ENCODE assay signal across 9 mouse cellular contexts in the genomic region with DNA sequence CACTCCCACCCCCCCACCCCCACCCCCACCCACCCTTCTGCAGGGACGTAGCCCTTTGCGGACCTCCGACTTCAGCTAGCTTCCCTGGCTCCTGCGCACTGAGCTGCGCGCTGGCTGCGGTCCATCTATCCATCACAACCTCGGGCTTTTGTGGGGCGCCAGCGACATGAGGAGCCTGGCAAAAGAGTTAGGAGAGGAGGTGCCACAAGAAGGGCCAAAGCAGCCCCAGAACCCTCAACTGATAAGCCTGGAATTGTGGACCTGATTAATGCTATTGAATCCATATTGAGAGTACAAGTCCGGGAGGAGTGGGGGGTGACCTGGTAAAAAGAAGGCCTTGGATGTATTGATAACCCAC. TPM values are rescaled to one million over a fixed set of nuclear protein-coding genes. Genes with fewer than 3 reads are reported as not detected.
DNase-seq lines count a peak whose midpoint lies in the region; ATAC-seq lines count a peak whose summit lies in the region.
"Had no signal": no experiment of that assay in that cellular context is flagged by ENCODE, and none has a peak within 500 bp of the region (broad histone marks: within the 10 kb centered on the region; RNA-seq: fewer than 3 reads in every experiment).

No protein-coding gene starts in this region.

- no peaks in the 10 kb centered on the region for H3K9me3 ChIP-seq in lung, embryonic 16.5 days (ENCODE audit: control insufficient read depth, low read length)
- no peaks in the 10 kb centered on the region for H3K9me3 ChIP-seq in limb, embryonic 11.5 days (ENCODE audit: control insufficient read depth, low read length)
- no peaks in the 10 kb centered on the region for H3K9me3 ChIP-seq in stomach, embryonic 14.5 days (ENCODE audit: control insufficient read depth, low read depth, low read length)

- peaks cover 19% of the 10 kb centered on the region for H3K4me1 ChIP-seq in lung, embryonic 16.5 days (replicated peaks; ENCODE audit: control insufficient read depth, insufficient read depth, low read length)
- peaks cover 17% of the 10 kb centered on the region for H3K4me1 ChIP-seq in limb, embryonic 11.5 days (ENCODE audit: control insufficient read depth, insufficient read depth, low read length)
- H3K4me1 ChIP-seq in stomach, embryonic 14.5 days (ENCODE audit: control insufficient read depth, insufficient read depth, low read length), result peaks cover 7% of the 10 kb centered on the region

- no peaks in the 10 kb centered on the region for H3K36me3 ChIP-seq in lung, embryonic 16.5 days (ENCODE audit: control insufficient read depth, insufficient read depth, low read length)
- H3K36me3 ChIP-seq in limb, embryonic 11.5 days (ENCODE audit: control insufficient read depth, insufficient read depth, low read length), result no peaks in the 10 kb centered on the region
- H3K36me3 ChIP-seq in stomach, embryonic 14.5 days (ENCODE audit: control insufficient read depth, insufficient read depth, low read length), result no peaks in the 10 kb centered on the region; the same call in 1 of the 2 replicates

- H3K4me2 ChIP-seq in lung, embryonic 16.5 days (ENCODE audit: low read depth, low read length), result peak overlapping the region; percentile 99
- H3K4me2 ChIP-seq in limb, embryonic 11.5 days (ENCODE audit: low read depth, severe bottlenecking), result peak overlapping the region; percentile 93
- H3K4me2 ChIP-seq in stomach, embryonic 14.5 days (replicated peaks; ENCODE audit: low read depth, low read length), result peak overlapping the region; percentile 99

- DNase-seq in adrenal gland, adult (ENCODE audit: inconsistent age in 2 of 2, low spot score in 1 of 2), result peak; percentile 22 to 44
- DNase-seq in adrenal gland, postnatal 4 days (ENCODE audit: low spot score in 2 of 2), result no peak
- DNase-seq in lung, adult 18-20 months, result no peak
- DNase-seq in limb, embryonic 11.5 days (ENCODE audit: low spot score), result no peak
- DNase-seq in kidney, postnatal 25 days, result no peak
- DNase-seq in ovary, postnatal 10 days (ENCODE audit: low spot score), result no peak

- H3K4me3 ChIP-seq in lung, embryonic 16.5 days (ENCODE audit: low read length), result peak overlapping the region; percentile 73
- peak overlapping the region; percentile 64 for H3K4me3 ChIP-seq in limb, embryonic 11.5 days (ENCODE audit: low read depth, low read length)
- H3K4me3 ChIP-seq in stomach, embryonic 14.5 days (ENCODE audit: low read depth, low read length), result peak overlapping the region; percentile 63; the same call in 1 of the 2 replicates

- no peak overlapping the region for H3K27ac ChIP-seq in lung, embryonic 16.5 days (ENCODE audit: low read length)
- H3K27ac ChIP-seq in limb, embryonic 11.5 days (replicated peaks; ENCODE audit: low read depth, low read length), result no peak overlapping the region
- H3K27ac ChIP-seq in stomach, embryonic 14.5 days (ENCODE audit: low read length), result no peak overlapping the region

- H3K27me3 ChIP-seq in lung, embryonic 16.5 days (ENCODE audit: control insufficient read depth, insufficient read depth, low read depth, low read length), result peaks cover 39% of the 10 kb centered on the region
- peaks cover 10% of the 10 kb centered on the region; the same call in 1 of the 2 replicates for H3K27me3 ChIP-seq in limb, embryonic 11.5 days (ENCODE audit: control insufficient read depth, insufficient read depth, low read length)
- peaks cover 12% of the 10 kb centered on the region; the same call in 1 of the 2 replicates for H3K27me3 ChIP-seq in stomach, embryonic 14.5 days (ENCODE audit: control insufficient read depth, insufficient read depth, low read length)

- no peak overlapping the region for H3K9ac ChIP-seq in lung, embryonic 16.5 days (ENCODE audit: low read length)
- H3K9ac ChIP-seq in limb, embryonic 11.5 days (ENCODE audit: low read length), result no peak overlapping the region
- no peak overlapping the region for H3K9ac ChIP-seq in stomach, embryonic 14.5 days (replicated peaks; ENCODE audit: low read depth, low read length)

- under 1% methylated on average over 11 of the region's 11 CpGs for WGBS in lung, embryonic 16.5 days
- WGBS in limb, embryonic 11.5 days, result 2% methylated on average over 11 of the region's 11 CpGs
- WGBS in stomach, embryonic 14.5 days, result under 1% methylated on average over 11 of the region's 11 CpGs

- ATAC-seq in lung, embryonic 16.5 days (ENCODE audit: low read depth), result no peak
- ATAC-seq in limb, embryonic 11.5 days (ENCODE audit: insufficient number of reproducible peaks, low FRiP score, low TSS enrichment, low read depth), result no peak
- no peak for ATAC-seq in stomach, embryonic 14.5 days (ENCODE audit: insufficient number of reproducible peaks, insufficient read depth, low FRiP score, low read depth)

RNA-seq across cellular contexts. Expression of a gene that starts 0.3 kb away (rescaled TPM):
- 1 to 10 TPM; 1.2 to 1.4 TPM for total RNA-seq in adrenal gland, postnatal 4 days (2021)
- polyA plus RNA-seq in lung, embryonic 16.5 days (2015; fragmentation: Nextera tagmentation; extraction: Ambion mirVana), result 1.5 and 1.9 TPM in 2 replicates
- 9.4 and 9.8 TPM in 2 replicates for polyA plus RNA-seq in limb, embryonic 11.5 days (2014; fragmentation: Nextera tagmentation; extraction: Ambion mirVana)
- polyA plus RNA-seq in stomach, embryonic 14.5 days (2014; fragmentation: Nextera tagmentation; extraction: Ambion mirVana), result 4.0 and 5.7 TPM in 2 replicates
- total RNA-seq: gastrocnemius, postnatal 25 days had no signal

RNA-seq across cellular contexts. Expression of a gene that starts 3.1 kb away (rescaled TPM):
- 10 to 100 TPM; 18.6 to 23.3 TPM for total RNA-seq in adrenal gland, postnatal 4 days (2021)
- 28.3 and 28.9 TPM in 2 replicates for polyA plus RNA-seq in lung, embryonic 16.5 days (2015; fragmentation: Nextera tagmentation; extraction: Ambion mirVana)
- polyA plus RNA-seq in limb, embryonic 11.5 days (2014; fragmentation: Nextera tagmentation; extraction: Ambion mirVana), result 40.8 and 41.3 TPM in 2 replicates
- 31.3 and 32.5 TPM in 2 replicates for polyA plus RNA-seq in stomach, embryonic 14.5 days (2014; fragmentation: Nextera tagmentation; extraction: Ambion mirVana)

RNA-seq across cellular contexts. Expression of a gene that starts 37.8 kb away (rescaled TPM):
- total RNA-seq in adrenal gland, postnatal 4 days (2021), result 10 to 100 TPM; 59.9 to 61.8 TPM
- 48.3 and 53.6 TPM in 2 replicates for polyA plus RNA-seq in lung, embryonic 16.5 days (2015; fragmentation: Nextera tagmentation; extraction: Ambion mirVana)
- 36.5 and 41.1 TPM in 2 replicates for polyA plus RNA-seq in limb, embryonic 11.5 days (2014; fragmentation: Nextera tagmentation; extraction: Ambion mirVana)
- polyA plus RNA-seq in stomach, embryonic 14.5 days (2014; fragmentation: Nextera tagmentation; extraction: Ambion mirVana), result 35.8 and 36.3 TPM in 2 replicates

Comparison
In these comparisons a context has a peak if more than half of its experiments do, and no peak if none do; other contexts are left out.
1. DNase-seq: peak in adrenal gland, adult (2 of 2); none in adrenal gland, postnatal 4 days (0 of 2), lung, adult 18-20 months (0 of 2), limb, embryonic 11.5 days (single experiment), kidney, postnatal 25 days (0 of 2) and ovary, postnatal 10 days (single experiment).
2. Peak in every context shown above with its lines, with median percentiles within 50 percentile points of each other: H3K4me2 ChIP-seq and H3K4me3 ChIP-seq.